Mouse (Mus musculus): ENCODE results near the gene Cox10.

Gene Cox10

GRCm38 (mm10) chr11:63990759-63991158 lies 88.5 kb downstream of the Cox10 start:
- DNase-seq: no peak

- no peak for DNase-seq
These were observed 89.0 kb downstream of the Cox10 start for GRCm38 (mm10) chr11:63990311-63990710.

- DNase-seq: no peak
These were observed 90.0 kb downstream of the Cox10 start for GRCm38 (mm10) chr11:63988991-63989860.

GRCm38 (mm10) chr11:63988031-63988665 lies 91.1 kb downstream of the Cox10 start:
- no peak for DNase-seq

- DNase-seq: no peak
These were observed 92.6 kb downstream of the Cox10 start for GRCm38 (mm10) chr11:63986710-63987109.

- DNase-seq: no peak
These were observed 93.8 kb downstream of the Cox10 start for GRCm38 (mm10) chr11:63985481-63985880.

- no peak for DNase-seq
These were observed 94.6 kb downstream of the Cox10 start for GRCm38 (mm10) chr11:63984622-63985168.

- no peak for DNase-seq
These were observed 101.5 kb downstream of the Cox10 start for GRCm38 (mm10) chr11:63977741-63978140.

- no peak for DNase-seq
These were observed 102.5 kb downstream of the Cox10 start for GRCm38 (mm10) chr11:63976775-63977174.

- DNase-seq: no peak
These were observed 103.9 kb downstream of the Cox10 start for GRCm38 (mm10) chr11:63975260-63975899.

- DNase-seq: no peak
These were observed 105.3 kb downstream of the Cox10 start for GRCm38 (mm10) chr11:63973973-63974372.

GRCm38 (mm10) chr11:63971462-63971861 lies 107.8 kb downstream of the Cox10 start:
- no peak for DNase-seq

GRCm38 (mm10) chr11:63970818-63971217 lies 108.5 kb downstream of the Cox10 start:
- no peak for DNase-seq

GRCm38 (mm10) chr11:63969205-63969910 lies 109.9 kb downstream of the Cox10 start:
- peak; percentile 34 for DNase-seq

- no peak for DNase-seq
These were observed 110.8 kb downstream of the Cox10 start for GRCm38 (mm10) chr11:63968388-63969035.

- peak; percentile 40 for DNase-seq
These were observed 111.5 kb downstream of the Cox10 start for GRCm38 (mm10) chr11:63967641-63968387.

- DNase-seq: no peak
These were observed 113.8 kb downstream of the Cox10 start for GRCm38 (mm10) chr11:63965437-63965836.

GRCm38 (mm10) chr11:63957207-63957606 lies 122.1 kb downstream of the Cox10 start:
- peak; percentile 28 for DNase-seq

- DNase-seq: no peak
These were observed 122.5 kb downstream of the Cox10 start for GRCm38 (mm10) chr11:63956748-63957147.

- no peak for DNase-seq
These were observed 125.4 kb downstream of the Cox10 start for GRCm38 (mm10) chr11:63953887-63954286.

- no peak for DNase-seq
These were observed 126.5 kb downstream of the Cox10 start for GRCm38 (mm10) chr11:63952743-63953191.

All from kidney, adult 18-20 months (tissue).